Mouse (Mus musculus) kidney, postnatal 0 days (tissue): ENCODE results near the gene Wdr86. TPM values are rescaled to one million over a fixed set of nuclear protein-coding genes. Genes with fewer than 3 reads are reported as not detected.
A peak's percentile ranks its signal among the peaks of the same experiment; 100 is the strongest.

Experiments used
- ATAC-seq: fragments of 200-750 bp; cut with Nextera tagmentation; replicated peaks from 2 replicates; pipeline ENCODE4 v1.8.0; 2017; ENCODE audit warnings: low read depth, moderate number of reproducible peaks, moderate TSS enrichment, moderate library complexity; ENCODE audit not compliant: low FRiP score
- DNase-seq: peaks from one replicate; pipeline ENCODE4 v3.0.0-alpha.2; 2016; ENCODE audit warnings: low spot score
- H3K27ac ChIP-seq: fragments of 300-500 bp; sonication (generic); 2 replicates; pipeline ENCODE4 v1.5.1; 2014; ENCODE audit warnings: mild to moderate bottlenecking
- H3K27me3 ChIP-seq: fragments of 300-500 bp; sonication (generic); 2 replicates; pipeline ENCODE4 v1.6.1; 2014; ENCODE audit warnings: low read length, mixed read lengths; ENCODE audit not compliant: insufficient read depth
- H3K36me3 ChIP-seq: fragments of 300-500 bp; sonication (generic); 2 replicates; pipeline ENCODE4 v1.6.1; 2014; ENCODE audit warnings: low read length, mixed read lengths; ENCODE audit not compliant: insufficient read depth
- H3K4me1 ChIP-seq: fragments of 300-500 bp; sonication (generic); replicated peaks from 2 replicates; pipeline ENCODE4 v1.6.1; 2014; ENCODE audit warnings: antibody characterized with exemption, low read length, mixed read lengths; ENCODE audit not compliant: insufficient read depth
- H3K4me2 ChIP-seq: fragments of 300-500 bp; sonication (generic); 2 replicates; pipeline ENCODE4 v1.6.1; 2014; ENCODE audit warnings: mild to moderate bottlenecking, low read length, moderate library complexity, mixed read lengths
- H3K4me3 ChIP-seq: fragments of 300-500 bp; sonication (generic); replicated peaks from 2 replicates; pipeline ENCODE4 v1.5.1; 2014; ENCODE audit warnings: low read depth, low read length
- H3K9ac ChIP-seq: fragments of 300-500 bp; sonication (generic); 2 replicates; pipeline ENCODE4 v1.6.1; 2014; ENCODE audit warnings: low read depth, low read length
- H3K9me3 ChIP-seq: fragments of 300-500 bp; sonication (generic); replicated peaks from 2 replicates; pipeline ENCODE4 v1.6.1; 2016; ENCODE audit warnings: low read length, inconsistent platforms, mixed read lengths
- CTCF ChIP-seq: IDR thresholded peaks from 2 replicates; pipeline ENCODE4 v1.5.1; 2016; ENCODE audit warnings: antibody characterized with exemption, low read depth, mild to moderate bottlenecking, moderate library complexity
- WGBS: fragments of 180-500 bp; shearing (Covaris S2); extraction: QIAGEN DNeasy Blood & Tissue Kit; methylation state at CpG from one replicate; pipeline ENCODE4 v1.1.7; 2014; 5-methylcytosine and 5-hydroxymethylcytosine counted together
- polyA plus RNA-seq: library from polyadenylated mRNA; unstranded; fragments of >200 nt; fragmentation: Nextera tagmentation; extraction: Ambion mirVana; gene quantifications from 2 replicates; pipeline ENCODE4 v1.2.1, GENCODE M21; 2015

Wdr86 gene
- polyA plus RNA-seq, 1 experiment from 2014 or later = 21.9 TPM

DNA sequence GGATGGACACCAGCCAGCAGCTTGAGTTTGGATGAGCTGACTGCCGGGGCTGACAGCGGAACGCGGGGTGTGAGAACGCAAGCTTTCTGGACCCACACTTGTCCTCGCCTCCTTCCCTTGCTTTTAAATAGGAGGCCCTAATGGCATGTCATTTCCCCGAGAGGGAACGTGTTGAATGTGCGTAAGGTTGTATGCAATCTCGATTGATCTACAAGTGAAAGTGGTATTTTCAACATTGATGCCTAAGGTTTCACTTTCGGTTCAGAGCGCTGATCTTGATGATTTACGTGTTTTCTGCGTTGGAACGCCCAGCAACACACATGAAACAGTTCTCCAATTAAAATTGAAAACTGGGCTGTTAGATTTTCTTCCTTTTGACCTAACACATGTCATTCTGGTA lies 44.4 kb downstream of the Wdr86 start:
- no peaks in the 10 kb centered on the region for H3K27me3 ChIP-seq
- DNase-seq = peak; percentile 79
- no peaks in the 10 kb centered on the region for H3K4me1 ChIP-seq
- ATAC-seq = 0 out of 2 replicates have a peak, but pooled peaks have one; percentile 0
- peaks cover 19% of the 10 kb centered on the region for H3K36me3 ChIP-seq
- peak overlapping the region; percentile 93 for H3K9ac ChIP-seq
- peak overlapping the region; percentile 98 for H3K27ac ChIP-seq
- peak overlapping the region; percentile 93 for H3K4me3 ChIP-seq
- H3K4me2 ChIP-seq = peak overlapping the region; percentile 57
- TF ChIP-seq CTCF = no peak
- H3K9me3 ChIP-seq = no peaks in the 10 kb centered on the region
- WGBS = 0% methylated on average over 15 of the region's 15 CpGs

- ATAC-seq = peak; percentile 97
- WGBS = under 1% methylated on average over 53 of the region's 53 CpGs
- H3K4me2 ChIP-seq = peak within 1 kb of the TSS; percentile 65
Observed at GRCm38 (mm10) chr5:24685366-24686093, 45.0 kb downstream of the Wdr86 start, which contains the start of gene Nub1. Gene Nub1, plus strand, starts transcription at chr5:24685532.

GRCm38 (mm10) chr5:24684578-24685365 lies 45.8 kb downstream of the Wdr86 start:
- H3K4me1 ChIP-seq = no peaks in the 10 kb centered on the region
- peak overlapping the region; percentile 29 for H3K4me3 ChIP-seq
- no peaks in the 10 kb centered on the region for H3K27me3 ChIP-seq
- WGBS = 24% methylated on average over 16 of the region's 16 CpGs
- H3K9ac ChIP-seq = peak overlapping the region; percentile 58
- H3K27ac ChIP-seq = peak overlapping the region; percentile 98
- peaks cover 6% of the 10 kb centered on the region for H3K36me3 ChIP-seq
- TF ChIP-seq CTCF = no peak; the same call in 1 of the 2 replicates
- no peaks in the 10 kb centered on the region for H3K9me3 ChIP-seq
- DNase-seq (peak; percentile 62), ATAC-seq (peak; percentile 23)
- H3K4me2 ChIP-seq = peak overlapping the region; percentile 65

More at GRCm38 (mm10) chr5:24685366-24686093, 45.0 kb downstream of the Wdr86 start, which contains the start of gene Nub1:
- Histone ChIP-seq H3K27me3 (no peaks in the 10 kb centered on the region), H3K27ac (peak within 1 kb of the TSS; percentile 98), H3K9ac (peak within 1 kb of the TSS; percentile 93), H3K4me1 (no peaks in the 10 kb centered on the region), H3K4me3 (peak within 1 kb of the TSS; percentile 93), H3K36me3 (peaks cover 14% of the 10 kb centered on the region), H3K9me3 (no peaks in the 10 kb centered on the region)
- peak; percentile 100 for DNase-seq
- TF ChIP-seq CTCF = peak; percentile 78

DNA sequence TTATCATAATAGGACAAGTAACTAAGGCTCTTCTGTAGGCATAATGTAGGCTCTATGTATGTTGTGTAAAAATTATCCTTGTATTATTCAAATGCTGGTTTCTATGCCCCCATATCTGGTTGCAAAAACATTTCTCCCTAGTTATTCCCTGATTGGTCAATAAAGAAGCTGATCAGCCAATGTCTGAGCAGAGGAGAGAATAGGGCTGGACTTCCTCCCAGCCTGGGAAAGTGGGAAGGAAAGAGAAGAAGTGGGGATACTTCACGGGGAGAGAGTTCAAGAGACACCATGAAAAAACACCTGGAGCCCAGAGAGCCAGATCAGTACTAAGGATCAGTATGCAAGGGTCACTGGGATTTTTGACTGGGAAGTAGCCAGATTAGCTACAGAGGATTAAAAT lies 49.1 kb downstream of the Wdr86 start:
- TF ChIP-seq CTCF = no peak
- Histone ChIP-seq H3K4me2 (no peak overlapping the region), H3K9ac (no peak overlapping the region), H3K4me3 (no peak overlapping the region), H3K27ac (no peak overlapping the region), H3K4me1 (no peaks in the 10 kb centered on the region), H3K36me3 (no peaks in the 10 kb centered on the region), H3K27me3 (no peaks in the 10 kb centered on the region), H3K9me3 (no peaks in the 10 kb centered on the region; the same call in 1 of the 2 replicates)
- WGBS = 50% methylated on average over 1 of the region's 1 CpGs
- DNase-seq = no peak
- ATAC-seq = no peak

- no peaks in the 10 kb centered on the region for H3K27me3 ChIP-seq
- TF ChIP-seq CTCF = peak; percentile 94
- DNase-seq (peak; percentile 81), ATAC-seq (no peak)
- H3K9me3 ChIP-seq = no peaks in the 10 kb centered on the region; the same call in 1 of the 2 replicates
- H3K4me1 ChIP-seq = no peaks in the 10 kb centered on the region
- WGBS = 24% methylated on average over 4 of the region's 4 CpGs
- no peak overlapping the region for H3K9ac ChIP-seq
- H3K36me3 ChIP-seq = no peaks in the 10 kb centered on the region
- H3K4me2 ChIP-seq = no peak overlapping the region
- H3K27ac ChIP-seq = no peak overlapping the region
- H3K4me3 ChIP-seq = no peak overlapping the region
Observed at GRCm38 (mm10) chr5:24674238-24674637, 56.3 kb downstream of the Wdr86 start.

Other genes with a start within 250 kb of the Wdr86 start
- 0.04 TPM in 2 replicates for gene Gbx1, start 203.5 kb downstream of the Wdr86 start, polyA plus RNA-seq
- 0.69 and 0.93 TPM in 2 replicates for gene Asb10, start 189.7 kb downstream of the Wdr86 start, polyA plus RNA-seq
- gene 4931409K22Rik, start 173.9 kb downstream of the Wdr86 start, polyA plus RNA-seq = 0.12 and 0.19 TPM in 2 replicates
- 74.4 and 79.6 TPM in 2 replicates for gene Abcf2, start 153.3 kb downstream of the Wdr86 start, polyA plus RNA-seq
- gene Chpf2, start 144.0 kb downstream of the Wdr86 start, polyA plus RNA-seq = 26.0 and 27.6 TPM in 2 replicates
- gene Smarcd3, start 106.3 kb downstream of the Wdr86 start, polyA plus RNA-seq = 16.4 and 19.7 TPM in 2 replicates
- 35.2 and 35.3 TPM in 2 replicates for gene Nub1, start 45.2 kb downstream of the Wdr86 start, polyA plus RNA-seq
- 5.8 and 7.1 TPM in 2 replicates for gene Crygn, start 27.3 kb upstream of the Wdr86 start, polyA plus RNA-seq
- gene Rheb, start 111.9 kb upstream of the Wdr86 start, polyA plus RNA-seq = 252 and 266 TPM in 2 replicates